Mouse (Mus musculus): ENCODE results near the gene Jak1. TPM values are rescaled to one million over a fixed set of nuclear protein-coding genes. Genes with fewer than 3 reads are reported as not detected.

The Jak1 gene
- polyA plus RNA-seq, 1 experiment from 2014 or later: 55.9 TPM

- no peaks in the 10 kb centered on the region for H3K9me3 ChIP-seq
- H3K4me1 ChIP-seq: peaks cover 12% of the 10 kb centered on the region
- no peak overlapping the region for H3K4me3 ChIP-seq
- H3K27ac ChIP-seq: no peak overlapping the region
- H3K36me3 ChIP-seq: peaks cover 16% of the 10 kb centered on the region; the same call in 1 of the 2 replicates
- no peak for DNase-seq (ENCODE audit: low spot score)
- WGBS: 82% methylated on average over 5 of the region's 5 CpGs
- H3K27me3 ChIP-seq (ENCODE audit: insufficient read depth, poor library complexity, severe bottlenecking): no peaks in the 10 kb centered on the region
Observed at GRCm38 (mm10) chr4:101192241-101192976, 72.7 kb downstream of the Jak1 start.

- H3K27me3 ChIP-seq (ENCODE audit: insufficient read depth, poor library complexity, severe bottlenecking): no peaks in the 10 kb centered on the region
- 89% methylated on average over 4 of the region's 4 CpGs for WGBS
- H3K4me1 ChIP-seq: peaks cover 9% of the 10 kb centered on the region
- H3K36me3 ChIP-seq: peaks cover 26% of the 10 kb centered on the region
- H3K9me3 ChIP-seq: no peaks in the 10 kb centered on the region
- no peak overlapping the region for H3K27ac ChIP-seq
- H3K4me3 ChIP-seq: no peak overlapping the region
- no peak for DNase-seq (ENCODE audit: low spot score)
Observed at GRCm38 (mm10) chr4:101187381-101187780, 77.7 kb downstream of the Jak1 start.

GRCm38 (mm10) chr4:101186591-101186990 lies 78.5 kb downstream of the Jak1 start:
- peaks cover 31% of the 10 kb centered on the region for H3K36me3 ChIP-seq
- H3K27me3 ChIP-seq (ENCODE audit: insufficient read depth, poor library complexity, severe bottlenecking): no peaks in the 10 kb centered on the region
- no peak for DNase-seq (ENCODE audit: low spot score)
- H3K27ac ChIP-seq: no peak overlapping the region
- H3K9me3 ChIP-seq: no peaks in the 10 kb centered on the region
- 89% methylated on average over 5 of the region's 5 CpGs for WGBS
- H3K4me3 ChIP-seq: no peak overlapping the region
- H3K4me1 ChIP-seq: peaks cover 4% of the 10 kb centered on the region; the same call in 1 of the 2 replicates

GRCm38 (mm10) chr4:101185216-101185615 lies 79.9 kb downstream of the Jak1 start:
- no peak overlapping the region for H3K4me3 ChIP-seq
- DNase-seq (ENCODE audit: low spot score): no peak
- WGBS: 78% methylated on average over 3 of the region's 3 CpGs
- H3K36me3 ChIP-seq: peaks cover 29% of the 10 kb centered on the region
- no peaks in the 10 kb centered on the region for H3K9me3 ChIP-seq
- H3K27ac ChIP-seq: no peak overlapping the region
- peaks cover 15% of the 10 kb centered on the region; the same call in 1 of the 2 replicates for H3K4me1 ChIP-seq
- no peaks in the 10 kb centered on the region for H3K27me3 ChIP-seq (ENCODE audit: insufficient read depth, poor library complexity, severe bottlenecking)

- no peak overlapping the region for H3K27ac ChIP-seq
- DNase-seq (ENCODE audit: low spot score): no peak
- H3K4me3 ChIP-seq: no peak overlapping the region
- H3K36me3 ChIP-seq: peaks cover 28% of the 10 kb centered on the region
- no peaks in the 10 kb centered on the region for H3K9me3 ChIP-seq
- no peaks in the 10 kb centered on the region for H3K27me3 ChIP-seq (ENCODE audit: insufficient read depth, poor library complexity, severe bottlenecking)
- WGBS: 41% methylated on average over 9 of the region's 9 CpGs
- H3K4me1 ChIP-seq: peaks cover 28% of the 10 kb centered on the region
Observed at GRCm38 (mm10) chr4:101182603-101183011, 82.5 kb downstream of the Jak1 start.

GRCm38 (mm10) chr4:101180681-101181080 lies 84.4 kb downstream of the Jak1 start:
- DNase-seq (ENCODE audit: low spot score): no peak
- Histone ChIP-seq H3K4me3 (no peak overlapping the region), H3K27ac (no peak overlapping the region), H3K36me3 (peaks cover 27% of the 10 kb centered on the region; the same call in 1 of the 2 replicates), H3K27me3 (ENCODE audit: insufficient read depth, poor library complexity, severe bottlenecking) (no peaks in the 10 kb centered on the region), H3K9me3 (no peaks in the 10 kb centered on the region), H3K4me1 (peaks cover 41% of the 10 kb centered on the region)
- WGBS: 70% methylated on average over 5 of the region's 5 CpGs

GRCm38 (mm10) chr4:101179836-101180235 lies 85.2 kb downstream of the Jak1 start:
- H3K27me3 ChIP-seq (ENCODE audit: insufficient read depth, poor library complexity, severe bottlenecking): no peaks in the 10 kb centered on the region
- H3K36me3 ChIP-seq: peaks cover 32% of the 10 kb centered on the region
- H3K27ac ChIP-seq: no peak overlapping the region
- H3K4me3 ChIP-seq: no peak overlapping the region
- H3K9me3 ChIP-seq: no peaks in the 10 kb centered on the region
- DNase-seq (ENCODE audit: low spot score): no peak
- WGBS: 24% methylated on average over 6 of the region's 6 CpGs
- H3K4me1 ChIP-seq: peaks cover 42% of the 10 kb centered on the region

- Histone ChIP-seq H3K27ac (peak overlapping the region; percentile 22; the same call in 1 of the 2 replicates), H3K27me3 (ENCODE audit: insufficient read depth, poor library complexity, severe bottlenecking) (no peaks in the 10 kb centered on the region), H3K36me3 (peaks cover 36% of the 10 kb centered on the region), H3K4me1 (peaks cover 40% of the 10 kb centered on the region), H3K9me3 (no peaks in the 10 kb centered on the region), H3K4me3 (no peak overlapping the region)
- DNase-seq (ENCODE audit: low spot score): no peak
- 64% methylated on average over 5 of the region's 5 CpGs for WGBS
Observed at GRCm38 (mm10) chr4:101179076-101179475, 86.0 kb downstream of the Jak1 start.

GRCm38 (mm10) chr4:101177796-101178195 lies 87.3 kb downstream of the Jak1 start:
- Histone ChIP-seq H3K4me3 (no peak overlapping the region), H3K9me3 (no peaks in the 10 kb centered on the region), H3K27ac (no peak overlapping the region), H3K4me1 (peaks cover 38% of the 10 kb centered on the region), H3K27me3 (ENCODE audit: insufficient read depth, poor library complexity, severe bottlenecking) (no peaks in the 10 kb centered on the region), H3K36me3 (peaks cover 40% of the 10 kb centered on the region)
- WGBS: 86% methylated on average over 3 of the region's 3 CpGs
- DNase-seq (ENCODE audit: low spot score): no peak

GRCm38 (mm10) chr4:101176123-101176522 lies 89.0 kb downstream of the Jak1 start:
- Histone ChIP-seq H3K36me3 (peaks cover 34% of the 10 kb centered on the region), H3K27ac (no peak overlapping the region), H3K9me3 (no peaks in the 10 kb centered on the region), H3K4me1 (peaks cover 35% of the 10 kb centered on the region), H3K4me3 (no peak overlapping the region), H3K27me3 (ENCODE audit: insufficient read depth, poor library complexity, severe bottlenecking) (no peaks in the 10 kb centered on the region)
- WGBS: 14% methylated on average over 6 of the region's 6 CpGs
- no peak for DNase-seq (ENCODE audit: low spot score)

- peaks cover 25% of the 10 kb centered on the region for H3K4me1 ChIP-seq
- no peak overlapping the region for H3K27ac ChIP-seq
- no peaks in the 10 kb centered on the region for H3K27me3 ChIP-seq (ENCODE audit: insufficient read depth, poor library complexity, severe bottlenecking)
- no peak for DNase-seq (ENCODE audit: low spot score)
- H3K9me3 ChIP-seq: no peaks in the 10 kb centered on the region
- 83% methylated on average over 10 of the region's 10 CpGs for WGBS
- H3K4me3 ChIP-seq: no peak overlapping the region
- H3K36me3 ChIP-seq: peaks cover 45% of the 10 kb centered on the region
Observed at GRCm38 (mm10) chr4:101174916-101175625, 90.0 kb downstream of the Jak1 start.

GRCm38 (mm10) chr4:101172738-101173137 lies 92.3 kb downstream of the Jak1 start:
- peaks cover 42% of the 10 kb centered on the region for H3K36me3 ChIP-seq
- WGBS: 64% methylated on average over 2 of the region's 2 CpGs
- no peaks in the 10 kb centered on the region for H3K9me3 ChIP-seq
- H3K27me3 ChIP-seq (ENCODE audit: insufficient read depth, poor library complexity, severe bottlenecking): no peaks in the 10 kb centered on the region
- no peak overlapping the region for H3K4me3 ChIP-seq
- peaks cover 13% of the 10 kb centered on the region for H3K4me1 ChIP-seq
- H3K27ac ChIP-seq: no peak overlapping the region
- DNase-seq (ENCODE audit: low spot score): no peak

- Histone ChIP-seq H3K27me3 (ENCODE audit: insufficient read depth, poor library complexity, severe bottlenecking) (no peaks in the 10 kb centered on the region), H3K9me3 (no peaks in the 10 kb centered on the region), H3K4me3 (no peak overlapping the region), H3K4me1 (peaks cover 11% of the 10 kb centered on the region; the same call in 1 of the 2 replicates), H3K27ac (no peak overlapping the region), H3K36me3 (peaks cover 49% of the 10 kb centered on the region)
- WGBS: 49% methylated on average over 6 of the region's 6 CpGs
- DNase-seq (ENCODE audit: low spot score): no peak
Observed at GRCm38 (mm10) chr4:101168189-101168778, 96.8 kb downstream of the Jak1 start.
